Mouse (Mus musculus) myocyte (in vitro differentiated cells): Measurements from ENCODE around the gene Slc22a27.
"Not testable (repeated sequence)": the region's sequence is repeated elsewhere in the genome, so short reads cannot be mapped to it uniquely, and the experiment has no call there.

Experiments used
- E2F4 ChIP-seq: IDR thresholded peaks from one replicate; pipeline ENCODE4 v1.6.1; 2011; ENCODE audit warnings: mild to moderate bottlenecking, control low read depth, moderate library complexity; ENCODE audit not compliant: insufficient read depth
- MYOD1 ChIP-seq, 3 experiments: IDR thresholded peaks; one replicate each; pipeline ENCODE4 v1.6.1; 2011; ENCODE audit warnings: control low read depth in 2 of 3, low read depth in 2 of 3, mild to moderate bottlenecking in 2 of 3, moderate library complexity in 1 of 3; ENCODE audit not compliant: insufficient read length in 2 of 3, control insufficient read depth in 1 of 3
- POLR2A ChIP-seq: IDR thresholded peaks from one replicate; pipeline ENCODE4 v1.6.1; 2011; ENCODE audit warnings: low read depth, mild to moderate bottlenecking, control low read depth, moderate library complexity; ENCODE audit not compliant: insufficient read length
- REST ChIP-seq: IDR thresholded peaks from one replicate; pipeline ENCODE4 v1.6.1; 2011; ENCODE audit warnings: mild to moderate bottlenecking, control low read depth, moderate library complexity; ENCODE audit not compliant: insufficient read depth, insufficient read length
- TCF12 ChIP-seq: IDR thresholded peaks from one replicate; pipeline ENCODE4 v1.6.1; 2011; ENCODE audit warnings: mild to moderate bottlenecking, control low read depth; ENCODE audit not compliant: poor library complexity, insufficient read depth, severe bottlenecking

GRCm38 (mm10) chr19:8009086-8009485 is 43.3 kb upstream of the Slc22a27 start:
- not testable (repeated sequence) for TF ChIP-seq POLR2A; E2F4; MYOD1 (IDR thresholded peaks at IDR 0.05; ENCODE audit: control insufficient read depth in 1 of 3, insufficient read length in 2 of 3, low read depth in 2 of 3); REST; TCF12
